Mouse (Mus musculus) retina, adult 2 months (tissue): ENCODE data around the gene Olfr466.

Experiments
- DNase-seq: peaks from one replicate; pipeline ENCODE4 v3.0.0-alpha.2; 2012; ENCODE audit warnings: low read depth, low spot score

Gene Olfr466

GRCm38 (mm10) chr13:65149940-65150339 lies at the start of gene Olfr466:
Gene Olfr466, plus strand, starts transcription at chr13:65150240.
- DNase-seq = no peak

DNA sequence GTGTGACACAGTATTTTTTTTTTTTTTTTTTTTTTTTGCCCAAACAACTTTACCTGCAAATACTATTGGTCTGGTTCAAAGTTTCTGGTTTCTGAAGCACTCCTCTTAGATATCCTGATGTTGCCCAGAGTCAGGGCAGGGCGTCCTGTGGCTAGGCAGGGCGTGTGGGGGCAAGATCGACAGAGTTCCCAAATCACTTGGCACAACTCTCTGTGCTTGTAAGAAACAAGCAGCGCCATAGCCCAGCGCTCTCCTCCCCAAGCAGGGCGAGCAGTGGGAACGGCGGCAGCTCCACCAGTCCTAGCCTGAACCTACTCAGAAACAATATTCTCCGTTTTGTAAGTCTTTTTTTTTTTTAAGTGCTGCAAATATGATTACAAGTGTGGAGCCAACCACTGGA lies 49.4 kb upstream of the Olfr466 start:
- no peak for DNase-seq

GRCm38 (mm10) chr13:65101232-65101631 lies 48.8 kb upstream of the Olfr466 start:
- DNase-seq = no peak

- DNase-seq = no peak
Observed at GRCm38 (mm10) chr13:65111961-65112360, 38.1 kb upstream of the Olfr466 start.

DNA sequence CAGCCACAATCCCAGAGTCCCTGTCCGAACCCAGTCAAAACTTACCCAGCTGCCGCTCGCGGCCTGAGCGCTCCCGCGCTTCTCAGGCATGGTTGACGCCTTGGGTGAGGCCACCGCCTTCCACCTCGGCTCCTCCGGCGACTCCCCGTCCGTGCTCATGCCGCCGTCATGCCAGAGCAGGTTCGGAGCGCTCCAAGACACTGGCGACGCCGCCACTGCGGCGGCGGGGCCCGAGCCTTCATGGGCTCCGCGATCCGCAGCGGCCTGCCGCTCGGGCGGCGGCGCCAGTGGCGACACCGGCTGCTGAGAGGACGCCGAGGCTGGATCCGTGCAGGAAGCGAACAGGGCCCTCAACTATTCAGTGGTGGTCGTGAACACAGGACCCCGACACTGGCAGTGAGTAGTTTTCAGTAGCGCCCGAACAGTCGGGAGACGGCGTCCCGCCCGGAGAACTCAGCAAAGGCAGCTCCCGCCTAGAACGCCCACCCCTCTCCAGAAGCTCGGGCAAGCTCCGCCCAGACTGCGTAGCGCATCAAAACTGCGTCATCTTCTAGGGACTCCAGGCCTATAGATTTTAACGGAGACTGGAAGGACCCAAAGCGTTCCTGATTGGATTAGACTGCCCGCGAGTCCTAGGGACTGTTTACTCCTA lies 37.5 kb upstream of the Olfr466 start, which contains the start of gene Mfsd14b:
Gene Mfsd14b (minus strand): TSS at position 517 of the 652 bp plus-strand sequence.
- DNase-seq = peak; percentile 85

DNA sequence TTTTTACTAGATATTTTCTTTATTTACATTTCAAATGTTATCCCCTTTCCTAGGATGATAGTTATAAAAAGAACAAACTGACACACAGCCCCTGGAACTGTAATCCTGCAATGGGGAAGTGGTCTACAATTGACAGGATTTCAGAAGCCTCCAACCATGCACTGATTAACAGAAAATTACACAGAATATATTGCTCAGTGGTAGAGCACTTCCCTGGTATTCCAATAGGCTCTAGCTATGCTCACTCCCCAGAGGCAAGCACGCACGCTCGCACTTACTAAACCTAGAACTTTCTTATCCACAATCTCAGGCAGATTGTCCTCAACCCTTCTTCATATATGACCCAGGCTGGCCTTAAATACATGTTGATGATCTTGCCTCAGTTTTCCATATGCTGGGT lies 36.8 kb upstream of the Olfr466 start:
- no peak for DNase-seq

GRCm38 (mm10) chr13:65120984-65121383 lies 29.1 kb upstream of the Olfr466 start:
- no peak for DNase-seq

DNA sequence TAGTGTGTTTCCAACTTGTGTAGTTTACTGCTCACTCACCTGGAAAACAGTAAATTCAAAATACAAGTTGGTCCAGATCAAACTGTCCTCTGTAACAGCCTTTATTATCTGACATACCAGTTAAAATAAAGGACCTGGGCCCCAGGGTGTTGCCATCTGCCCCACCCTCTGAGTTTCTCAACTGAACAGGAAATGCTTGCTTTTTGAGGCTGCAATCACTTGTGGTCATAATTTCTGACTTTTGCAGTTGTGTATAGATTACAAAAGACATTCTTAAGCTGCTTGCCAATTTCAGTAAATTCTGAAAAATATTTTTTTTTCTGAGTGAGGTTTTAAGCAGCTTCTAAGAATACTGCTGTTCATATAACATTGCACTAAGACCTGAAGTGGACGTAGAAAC lies 27.9 kb upstream of the Olfr466 start:
- no peak for DNase-seq

GRCm38 (mm10) chr13:65127063-65127847 lies 22.8 kb upstream of the Olfr466 start:
- no peak for DNase-seq

DNA sequence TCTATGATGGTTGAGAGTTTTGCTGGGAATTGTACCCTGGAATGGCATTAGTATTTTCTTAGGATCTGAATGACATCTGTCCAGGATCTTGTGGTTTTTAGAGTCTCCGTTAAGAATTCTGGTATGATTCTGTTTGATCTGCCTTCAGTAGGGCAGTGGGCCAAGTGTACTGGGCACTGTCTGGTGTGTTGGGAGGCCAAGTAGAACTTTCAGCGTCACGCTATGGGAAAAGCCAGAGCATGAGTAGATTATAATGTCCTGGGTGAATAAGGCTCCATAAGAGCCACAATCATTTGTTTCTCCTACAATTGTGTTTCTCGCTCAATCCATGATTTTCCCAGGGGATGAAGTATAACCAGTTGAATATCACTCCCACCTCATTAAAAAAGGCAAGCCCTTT lies 12.3 kb upstream of the Olfr466 start, which contains the start of gene Olfr465-ps1:
Gene Olfr465-ps1 (plus strand): TSS at position 301 of the 400 bp plus-strand sequence.
- DNase-seq = no peak

DNA sequence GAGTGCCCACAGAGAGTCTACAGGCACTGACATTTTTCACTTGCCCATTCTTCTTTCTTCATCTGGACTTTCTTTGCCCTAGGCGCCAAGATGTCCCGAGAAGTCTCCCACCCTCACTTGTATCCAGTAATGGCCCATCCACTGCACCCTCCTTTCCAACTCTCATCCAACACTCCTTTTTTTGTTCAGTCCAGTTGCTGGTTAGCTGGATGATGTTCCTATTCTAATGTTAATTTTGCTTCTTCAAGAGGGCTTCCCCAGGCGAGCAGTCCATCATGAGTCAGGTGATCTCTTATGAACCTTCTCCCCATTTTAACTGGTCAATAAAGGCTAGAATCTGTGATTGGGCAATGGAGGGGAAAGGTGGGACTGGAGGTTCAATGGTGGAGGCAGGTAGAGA lies 24.1 kb downstream of the Olfr466 start:
- no peak for DNase-seq

GRCm38 (mm10) chr13:65175734-65176471 lies 25.9 kb downstream of the Olfr466 start:
- DNase-seq = peak; percentile 30

DNA sequence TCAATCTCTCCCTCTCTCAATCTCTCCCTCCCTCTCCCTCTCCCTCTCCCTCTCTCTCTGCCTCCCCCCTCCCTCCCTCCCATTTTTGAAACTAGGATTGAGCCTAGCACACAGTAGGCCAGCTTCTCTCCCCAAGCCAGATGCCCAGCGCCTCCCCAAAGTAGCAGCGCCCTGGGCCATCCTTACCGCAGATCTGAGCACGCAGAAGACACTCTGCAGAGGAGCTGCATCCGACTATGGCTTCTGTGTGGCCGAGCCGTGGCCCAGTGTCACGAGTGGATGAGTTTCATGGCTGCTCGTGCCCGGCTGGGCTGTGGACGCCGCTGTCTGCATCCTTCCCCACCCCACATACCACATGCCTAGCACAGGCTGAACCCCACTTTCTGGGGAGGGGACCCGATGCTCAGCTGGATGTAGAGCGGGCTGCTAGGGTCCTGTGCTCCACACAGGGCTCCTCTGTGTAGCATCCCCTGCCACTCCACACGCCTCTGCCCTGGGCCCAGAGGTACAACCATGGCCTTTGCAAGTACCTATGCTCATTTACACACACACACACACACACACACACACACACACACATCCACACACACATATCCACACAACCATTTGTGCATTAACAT lies 26.5 kb downstream of the Olfr466 start:
- DNase-seq = no peak

GRCm38 (mm10) chr13:65200667-65201066 lies 50.6 kb downstream of the Olfr466 start:
- DNase-seq = no peak
